ENCODE assay signal across 8 mouse cellular contexts in the genomic region with DNA sequence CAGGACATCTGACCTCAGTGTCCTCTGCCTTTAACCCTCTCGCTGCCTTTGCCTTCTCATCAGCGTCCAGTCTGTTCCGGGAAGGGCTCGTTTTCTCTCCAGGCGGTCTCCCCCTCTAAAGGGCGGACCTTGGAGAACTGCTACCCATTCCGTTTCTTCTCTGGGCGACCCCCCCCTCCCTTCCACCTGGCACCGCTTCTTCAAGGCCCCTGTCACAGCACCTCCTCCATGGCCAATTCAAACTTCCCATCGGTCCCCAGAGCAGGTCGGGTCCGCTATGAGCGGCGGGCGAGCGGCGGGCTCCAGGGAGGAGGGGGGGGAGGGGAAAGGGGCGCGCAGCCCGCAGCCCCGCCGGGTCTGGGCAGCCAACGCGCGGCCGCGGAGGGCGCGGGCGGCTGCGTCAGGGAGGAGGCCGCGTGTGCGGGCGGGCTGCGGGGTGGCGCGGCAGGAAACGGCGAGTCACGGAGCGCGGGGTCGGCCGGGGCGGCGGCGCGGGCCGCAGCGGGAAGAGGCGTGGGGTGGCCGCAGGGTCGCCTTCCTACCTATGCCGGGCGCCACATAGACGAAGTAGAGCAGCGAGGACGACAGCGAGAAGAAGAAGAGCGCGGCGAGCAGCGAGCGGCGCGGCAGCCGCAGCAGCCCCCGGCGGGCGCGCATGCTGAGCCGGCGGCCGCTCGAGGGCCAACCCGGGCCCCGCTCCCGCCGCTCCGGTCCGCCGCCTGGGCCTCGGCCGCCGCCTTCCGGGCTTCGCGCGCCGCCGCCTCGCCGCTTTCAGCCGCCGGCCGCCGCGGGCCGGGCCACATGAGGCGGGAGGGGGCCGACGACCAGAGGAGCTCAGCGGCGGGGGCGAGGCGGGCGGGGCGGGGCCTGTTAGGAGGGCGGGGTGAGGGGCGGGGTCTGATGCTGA. TPM values are rescaled to one million over a fixed set of nuclear protein-coding genes. Genes with fewer than 3 reads are reported as not detected.
DNase-seq lines count a peak whose midpoint lies in the region; ATAC-seq and TF ChIP-seq lines count a peak whose summit lies in the region.

A gene (minus strand): TSS at position 808 of the 907 bp plus-strand sequence.

- no peaks in the 10 kb centered on the region for H3K27me3 ChIP-seq in lung, embryonic 16.5 days (ENCODE audit: control insufficient read depth, insufficient read depth, low read depth, low read length)
- H3K27me3 ChIP-seq in forebrain, embryonic 15.5 days, result no peaks in the 10 kb centered on the region
- 0 out of 2 replicates have a peak, but pooled peaks cover 2% of the 10 kb centered on the region for H3K27me3 ChIP-seq in hindbrain, embryonic 16.5 days (replicated peaks; ENCODE audit: control insufficient read depth, insufficient read depth, low read length)
- H3K27me3 ChIP-seq in limb, embryonic 14.5 days (ENCODE audit: control insufficient read depth, insufficient read depth, low read length), result no peaks in the 10 kb centered on the region
- no peaks in the 10 kb centered on the region for H3K27me3 ChIP-seq in neural tube, embryonic 12.5 days (replicated peaks)

- peak; percentile 45; the same call in 1 of the 2 replicates for TF ChIP-seq POLR2A in brain, embryonic 14.5 days (IDR thresholded peaks at IDR 0.05; ENCODE audit: borderline replicate concordance, extremely low read depth, insufficient read depth, insufficient read length, poor library complexity, severe bottlenecking)
- no peak for TF ChIP-seq POLR2A in limb, embryonic 14.5 days (IDR thresholded peaks at IDR 0.05; ENCODE audit: borderline replicate concordance, extremely low read depth, insufficient read depth, insufficient read length)

- H3K4me2 ChIP-seq in lung, embryonic 16.5 days (ENCODE audit: low read depth, low read length), result peak within 1 kb of the TSS; percentile 91
- H3K4me2 ChIP-seq in forebrain, embryonic 15.5 days (replicated peaks), result peak within 1 kb of the TSS; percentile 89
- peak within 1 kb of the TSS; percentile 81 for H3K4me2 ChIP-seq in hindbrain, embryonic 16.5 days (ENCODE audit: low read length)
- peak within 1 kb of the TSS; percentile 83 for H3K4me2 ChIP-seq in limb, embryonic 14.5 days (replicated peaks; ENCODE audit: low read depth, low read length, severe bottlenecking)
- H3K4me2 ChIP-seq in neural tube, embryonic 12.5 days (replicated peaks), result peak within 1 kb of the TSS; percentile 82

- peaks cover 16% of the 10 kb centered on the region for H3K4me1 ChIP-seq in lung, embryonic 16.5 days (replicated peaks; ENCODE audit: control insufficient read depth, insufficient read depth, low read length)
- peaks cover 22% of the 10 kb centered on the region for H3K4me1 ChIP-seq in forebrain, embryonic 15.5 days
- peaks cover 15% of the 10 kb centered on the region for H3K4me1 ChIP-seq in hindbrain, embryonic 16.5 days (ENCODE audit: control insufficient read depth, insufficient read depth, low read depth, low read length)
- H3K4me1 ChIP-seq in limb, embryonic 14.5 days (ENCODE audit: control insufficient read depth, insufficient read depth, low read length), result 0 out of 2 replicates have a peak, but pooled peaks cover 7% of the 10 kb centered on the region
- H3K4me1 ChIP-seq in neural tube, embryonic 12.5 days, result peaks cover 14% of the 10 kb centered on the region

- WGBS in lung, embryonic 16.5 days, result under 1% methylated on average over 87 of the region's 111 CpGs
- under 1% methylated on average over 78 of the region's 111 CpGs for WGBS in forebrain, embryonic 15.5 days
- 0% methylated on average over 31 of the region's 111 CpGs for WGBS in hindbrain, embryonic 16.5 days
- WGBS in limb, embryonic 14.5 days, result under 1% methylated on average over 36 of the region's 111 CpGs
- under 1% methylated on average over 89 of the region's 111 CpGs for WGBS in neural tube, embryonic 12.5 days

- ATAC-seq in lung, embryonic 16.5 days (ENCODE audit: low read depth), result peak; percentile 21
- peak; percentile 63 for ATAC-seq in forebrain, embryonic 15.5 days (replicated peaks)
- peak; percentile 9 for ATAC-seq in hindbrain, embryonic 16.5 days
- no peak; the same call in 1 of the 2 replicates for ATAC-seq in limb, embryonic 14.5 days (ENCODE audit: low FRiP score, low read depth)
- peak; percentile 51 for ATAC-seq in neural tube, embryonic 12.5 days (ENCODE audit: low FRiP score, low read depth)

- no peak for DNase-seq in lung, postnatal 36 days
- DNase-seq in brain, embryonic 14.5 days (ENCODE audit: low read depth), result peak; percentile 57
- no peak for DNase-seq in limb, embryonic 14.5 days (ENCODE audit: low spot score)
- DNase-seq in ovary, postnatal 10 days (ENCODE audit: low spot score), result no peak

- TF ChIP-seq CTCF in brain, embryonic 14.5 days (IDR thresholded peaks at IDR 0.05; ENCODE audit: borderline replicate concordance, extremely low read depth, insufficient read depth, insufficient read length), result no peak

- H3K27ac ChIP-seq in lung, embryonic 16.5 days (ENCODE audit: low read length), result peak within 1 kb of the TSS; percentile 59
- peak within 1 kb of the TSS; percentile 85 for H3K27ac ChIP-seq in forebrain, embryonic 15.5 days (replicated peaks)
- H3K27ac ChIP-seq in hindbrain, embryonic 16.5 days (ENCODE audit: low read depth, low read length), result peak within 1 kb of the TSS; percentile 79
- H3K27ac ChIP-seq in limb, embryonic 14.5 days (replicated peaks; ENCODE audit: low read depth, low read length), result peak within 1 kb of the TSS; percentile 67
- peak within 1 kb of the TSS; percentile 84 for H3K27ac ChIP-seq in neural tube, embryonic 12.5 days

- H3K4me3 ChIP-seq in lung, embryonic 16.5 days (ENCODE audit: low read length), result peak within 1 kb of the TSS; percentile 81
- peak within 1 kb of the TSS; percentile 88 for H3K4me3 ChIP-seq in forebrain, embryonic 15.5 days
- peak within 1 kb of the TSS; percentile 84 for H3K4me3 ChIP-seq in hindbrain, embryonic 16.5 days (ENCODE audit: low read length)
- H3K4me3 ChIP-seq in limb, embryonic 14.5 days (replicated peaks; ENCODE audit: low read length), result peak within 1 kb of the TSS; percentile 82
- peak within 1 kb of the TSS; percentile 80 for H3K4me3 ChIP-seq in neural tube, embryonic 12.5 days

- no peaks in the 10 kb centered on the region for H3K9me3 ChIP-seq in lung, embryonic 16.5 days (ENCODE audit: control insufficient read depth, low read length)
- no peaks in the 10 kb centered on the region for H3K9me3 ChIP-seq in forebrain, embryonic 15.5 days
- H3K9me3 ChIP-seq in hindbrain, embryonic 16.5 days (ENCODE audit: control insufficient read depth, low read length), result no peaks in the 10 kb centered on the region
- H3K9me3 ChIP-seq in limb, embryonic 14.5 days (ENCODE audit: control insufficient read depth, low read length), result no peaks in the 10 kb centered on the region
- H3K9me3 ChIP-seq in neural tube, embryonic 12.5 days, result no peaks in the 10 kb centered on the region

- peak within 1 kb of the TSS; percentile 83 for H3K9ac ChIP-seq in lung, embryonic 16.5 days (ENCODE audit: low read length)
- H3K9ac ChIP-seq in forebrain, embryonic 15.5 days (replicated peaks), result peak within 1 kb of the TSS; percentile 78
- peak within 1 kb of the TSS; percentile 89 for H3K9ac ChIP-seq in hindbrain, embryonic 16.5 days (ENCODE audit: low read depth, low read length)
- H3K9ac ChIP-seq in limb, embryonic 14.5 days (ENCODE audit: low read depth, low read length, severe bottlenecking), result peak within 1 kb of the TSS; percentile 83
- H3K9ac ChIP-seq in neural tube, embryonic 12.5 days, result peak within 1 kb of the TSS; percentile 90

- no peaks in the 10 kb centered on the region for H3K36me3 ChIP-seq in lung, embryonic 16.5 days (ENCODE audit: control insufficient read depth, insufficient read depth, low read length)
- H3K36me3 ChIP-seq in forebrain, embryonic 15.5 days, result no peaks in the 10 kb centered on the region
- H3K36me3 ChIP-seq in hindbrain, embryonic 16.5 days (ENCODE audit: control insufficient read depth, insufficient read depth, low read length), result no peaks in the 10 kb centered on the region
- no peaks in the 10 kb centered on the region for H3K36me3 ChIP-seq in limb, embryonic 14.5 days (ENCODE audit: control insufficient read depth, insufficient read depth, low read length)
- no peaks in the 10 kb centered on the region for H3K36me3 ChIP-seq in neural tube, embryonic 12.5 days

RNA-seq across cellular contexts. Expression of the gene that starts here (rescaled TPM):
- polyA plus RNA-seq in lung, embryonic 16.5 days (2015; fragmentation: Nextera tagmentation; extraction: Ambion mirVana), result 7.3 and 8.3 TPM in 2 replicates
- 17.6 and 36.9 TPM in 2 replicates for polyA plus RNA-seq in brain, embryonic 14.5 days (2012; rRNA removed)
- 15.2 and 18.8 TPM in 2 replicates for polyA plus RNA-seq in forebrain, embryonic 15.5 days (2015; fragmentation: Nextera tagmentation; extraction: Ambion mirVana)
- polyA plus RNA-seq in hindbrain, embryonic 16.5 days (2015; fragmentation: Nextera tagmentation; extraction: Ambion mirVana), result 19.7 and 22.6 TPM in 2 replicates
- polyA plus RNA-seq in limb, embryonic 14.5 days (2012; rRNA removed), result 21.8 and 23.6 TPM in 2 replicates
- 23.2 and 24.5 TPM in 2 replicates for polyA plus RNA-seq in limb, embryonic 14.5 days (2014; fragmentation: Nextera tagmentation; extraction: Ambion mirVana)
- 24.4 and 25.5 TPM in 2 replicates for polyA plus RNA-seq in neural tube, embryonic 12.5 days (2016; fragmentation: Nextera tagmentation; extraction: Ambion mirVana)
